Mouse (Mus musculus): Measurements from ENCODE around the gene Gm5244.

DNA sequence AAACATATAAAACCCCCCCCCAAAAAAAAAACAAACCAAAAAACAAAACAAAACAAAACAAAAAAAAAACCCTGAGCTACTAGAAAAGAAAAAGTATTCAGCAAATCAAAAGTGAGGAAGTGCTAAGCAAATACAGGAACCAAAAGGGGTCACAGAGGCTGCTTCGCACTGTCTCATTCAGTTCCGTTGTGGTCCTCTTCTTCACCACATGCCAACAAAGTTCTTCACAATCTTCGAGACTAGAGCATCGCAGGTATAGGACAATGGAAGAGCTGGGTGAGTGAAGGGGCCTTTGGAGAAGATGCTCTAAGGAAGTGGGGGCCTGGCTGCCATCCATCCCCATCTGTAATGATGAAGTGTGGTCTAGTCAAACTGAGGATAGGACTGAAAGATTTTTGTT is 48.1 kb upstream of the Gm5244 start:
- TF ChIP-seq CTCF (IDR thresholded peaks at IDR 0.05; ENCODE audit: low read depth) (no peak), EP300 (IDR thresholded peaks at IDR 0.05; ENCODE audit: low read depth) (no peak)
